Mouse (Mus musculus) lung, adult 18-20 months (tissue): ENCODE data around the gene G6pc3.

Experiments used
- DNase-seq, 2 experiments: peaks; one replicate each; pipeline ENCODE4 v3.0.0; 2022; ENCODE audit warnings: mixed read lengths in 2 of 2

Gene G6pc3

DNA sequence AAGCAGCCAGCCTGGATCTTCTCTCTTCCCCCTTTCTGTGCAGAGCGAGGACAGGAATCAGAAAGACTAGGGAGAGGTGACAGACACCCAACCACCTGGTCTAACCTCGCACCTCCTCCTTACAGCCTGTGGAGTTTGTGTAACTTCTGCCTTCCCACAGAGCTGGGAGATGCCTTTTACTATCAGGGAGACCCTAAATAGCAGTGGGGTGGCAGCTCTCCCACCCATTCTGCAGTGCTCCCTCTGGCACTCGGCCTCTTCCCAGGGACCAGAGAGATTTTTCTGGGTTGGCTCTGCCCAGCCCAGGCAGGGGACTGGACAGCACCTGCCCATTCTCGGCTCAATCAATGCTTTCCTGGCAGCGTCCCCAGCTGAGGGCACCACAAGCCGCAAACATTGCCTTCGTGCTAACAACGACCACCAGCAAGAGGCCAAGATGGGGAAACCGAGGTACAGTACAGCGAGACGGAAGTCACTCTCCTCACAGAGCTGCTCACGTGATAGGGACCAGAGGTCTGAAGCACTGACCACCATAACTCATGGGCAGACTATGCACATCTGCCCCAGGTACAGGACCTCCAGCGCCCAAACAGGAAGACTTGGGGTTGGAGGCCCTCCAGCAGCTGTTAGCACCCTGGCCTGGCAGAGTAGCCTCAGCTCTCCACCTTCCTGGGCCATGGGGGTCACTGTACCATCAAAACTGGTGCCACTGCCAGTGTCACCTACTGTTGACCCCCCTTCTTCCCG is 30.0 kb downstream of the G6pc3 start:
- DNase-seq, result no peak

- DNase-seq, result peak in 1 of 2 experiments; percentile 53
These were observed 30.6 kb downstream of the G6pc3 start for GRCm38 (mm10) chr11:102219994-102220346.

DNA sequence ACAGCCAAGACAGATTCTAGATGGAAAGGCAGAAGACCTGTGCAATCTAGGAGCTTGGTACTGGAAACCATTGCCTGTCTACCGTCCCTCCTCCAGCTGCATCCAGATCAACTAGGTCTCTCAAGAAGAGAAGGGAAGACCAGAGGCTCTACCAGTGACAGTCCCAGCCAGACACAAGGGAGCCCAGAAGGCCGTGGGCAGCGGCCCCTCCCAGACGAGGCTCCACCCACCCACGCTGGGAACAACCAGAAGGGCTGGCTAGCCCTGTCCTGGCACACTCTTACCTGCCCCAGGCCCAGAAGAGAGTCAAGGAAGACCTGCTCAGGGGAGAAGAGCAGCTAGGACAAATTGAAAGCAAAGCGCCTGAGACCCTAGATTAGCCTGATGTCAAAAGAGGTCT is 31.0 kb downstream of the G6pc3 start:
- peak in 1 of 2 experiments; percentile 52 for DNase-seq

- no peak for DNase-seq
These were observed 32.0 kb downstream of the G6pc3 start for GRCm38 (mm10) chr11:102221243-102221953.

GRCm38 (mm10) chr11:102221954-102222351 is 32.5 kb downstream of the G6pc3 start:
- no peak for DNase-seq

GRCm38 (mm10) chr11:102223166-102223565 is 33.7 kb downstream of the G6pc3 start:
- DNase-seq, result no peak

DNA sequence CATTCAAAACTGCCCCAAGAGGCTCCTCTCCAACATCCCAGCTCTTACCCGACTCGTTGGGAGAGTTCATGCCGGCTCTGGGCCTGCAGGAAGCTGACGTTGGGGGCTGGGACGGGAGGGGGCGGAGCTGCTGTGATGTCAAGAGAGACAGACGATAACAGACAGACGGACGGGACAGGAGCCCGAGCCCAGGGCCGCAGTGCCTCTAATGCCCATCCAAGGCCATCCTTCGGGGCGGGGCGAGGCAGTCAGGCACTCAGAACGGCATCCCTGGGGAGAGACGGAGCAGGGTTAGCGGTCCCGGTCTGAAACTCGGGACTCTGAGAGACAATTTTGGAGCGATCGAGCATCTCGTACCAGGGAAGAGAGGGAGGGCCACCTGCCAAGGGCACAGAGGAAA is 35.3 kb downstream of the G6pc3 start:
- peak; percentile 41 to 56 for DNase-seq

GRCm38 (mm10) chr11:102225221-102225620 is 35.8 kb downstream of the G6pc3 start:
- DNase-seq, result peak; percentile 68 to 77

DNA sequence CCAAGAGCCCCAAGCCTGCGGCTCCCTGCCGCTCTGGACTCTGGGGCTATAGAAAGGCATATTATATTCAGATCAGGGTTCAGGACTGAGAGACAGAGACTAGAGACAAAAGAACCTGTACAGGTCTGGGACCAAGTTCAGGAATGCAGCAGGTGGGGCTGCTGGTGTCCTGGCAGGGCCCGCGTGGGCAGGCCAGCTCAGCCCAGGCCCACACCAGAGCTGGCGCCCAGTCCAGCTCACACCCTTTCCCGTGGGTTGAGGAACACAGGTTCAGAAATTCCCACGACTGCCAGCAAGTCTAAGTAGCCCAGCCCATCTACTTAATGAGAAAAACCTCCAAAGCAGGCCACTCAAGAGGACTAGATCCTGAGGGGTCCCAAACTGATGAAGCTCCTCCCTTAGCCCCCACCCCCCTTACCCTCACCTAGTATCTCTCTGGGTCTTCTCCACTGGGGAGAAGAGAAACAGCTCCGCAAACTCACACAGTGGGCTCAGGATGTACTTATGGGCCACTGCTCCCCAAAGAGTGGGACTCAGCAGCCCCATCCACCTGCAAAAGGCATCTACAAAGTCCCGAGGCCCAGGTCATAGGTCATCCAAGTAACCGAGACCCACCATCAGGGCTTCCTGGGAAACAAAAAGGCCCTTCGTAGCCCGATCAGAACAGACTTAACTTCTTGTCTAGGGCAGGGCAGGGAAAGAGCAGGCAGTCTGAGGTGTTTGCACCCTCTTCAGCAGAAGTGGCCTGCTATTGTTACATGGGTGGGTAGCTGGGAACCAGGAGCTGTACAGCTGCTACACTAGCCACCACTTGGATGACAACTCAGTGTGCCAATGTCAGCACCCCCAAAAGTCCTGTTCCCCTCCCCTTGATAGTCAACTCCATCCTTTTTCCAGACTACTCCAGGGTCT is 36.9 kb downstream of the G6pc3 start:
- peak in 1 of 2 experiments; percentile 58 for DNase-seq

DNA sequence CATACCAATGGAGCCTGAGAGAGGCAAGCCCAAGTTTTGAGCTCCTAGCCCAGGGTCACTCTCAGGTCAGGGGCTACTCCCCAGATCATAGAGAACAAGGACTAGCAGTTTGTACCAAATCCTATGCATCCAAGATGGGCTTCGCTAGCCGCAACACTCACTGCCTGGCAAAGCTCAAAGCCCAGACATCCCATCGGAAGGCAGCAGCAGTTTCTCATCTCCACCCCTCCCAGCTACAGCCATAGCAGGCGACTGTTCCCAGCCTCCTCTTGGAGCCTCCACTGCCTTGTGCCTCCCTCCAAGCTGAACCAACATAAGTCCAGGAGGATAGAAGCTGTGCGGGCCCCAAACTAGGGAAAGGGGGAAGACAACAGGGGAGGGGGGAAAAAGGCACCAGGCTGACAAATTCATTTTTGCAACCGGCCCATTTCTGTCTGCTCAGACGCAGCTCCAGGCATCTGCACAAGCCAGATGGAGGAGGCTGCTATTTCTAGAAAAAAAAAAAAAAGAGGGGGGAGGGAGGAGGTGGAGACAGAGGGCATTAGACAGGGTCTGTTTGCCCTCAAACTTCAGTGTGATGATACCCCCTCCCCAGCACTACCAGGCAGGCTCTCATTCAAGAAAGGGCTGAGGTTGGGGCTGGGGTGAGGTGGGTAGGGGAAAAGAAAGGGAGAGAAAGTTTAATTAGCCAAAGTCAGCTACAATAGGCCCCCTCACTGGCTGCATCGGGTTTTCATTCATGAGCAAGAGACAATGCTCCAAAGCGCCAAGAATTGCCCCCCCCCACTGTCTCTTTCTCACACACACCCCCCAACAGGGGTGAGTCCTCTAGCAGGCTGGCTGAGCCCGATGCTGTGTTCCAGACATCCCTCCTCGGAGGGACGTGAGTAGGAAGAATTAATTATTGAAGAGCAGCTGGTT is 38.1 kb downstream of the G6pc3 start:
- no peak for DNase-seq

- no peak for DNase-seq
These were observed 38.7 kb downstream of the G6pc3 start for GRCm38 (mm10) chr11:102228191-102228545.

- no peak for DNase-seq
These were observed 39.3 kb downstream of the G6pc3 start for GRCm38 (mm10) chr11:102228646-102229268.

DNA sequence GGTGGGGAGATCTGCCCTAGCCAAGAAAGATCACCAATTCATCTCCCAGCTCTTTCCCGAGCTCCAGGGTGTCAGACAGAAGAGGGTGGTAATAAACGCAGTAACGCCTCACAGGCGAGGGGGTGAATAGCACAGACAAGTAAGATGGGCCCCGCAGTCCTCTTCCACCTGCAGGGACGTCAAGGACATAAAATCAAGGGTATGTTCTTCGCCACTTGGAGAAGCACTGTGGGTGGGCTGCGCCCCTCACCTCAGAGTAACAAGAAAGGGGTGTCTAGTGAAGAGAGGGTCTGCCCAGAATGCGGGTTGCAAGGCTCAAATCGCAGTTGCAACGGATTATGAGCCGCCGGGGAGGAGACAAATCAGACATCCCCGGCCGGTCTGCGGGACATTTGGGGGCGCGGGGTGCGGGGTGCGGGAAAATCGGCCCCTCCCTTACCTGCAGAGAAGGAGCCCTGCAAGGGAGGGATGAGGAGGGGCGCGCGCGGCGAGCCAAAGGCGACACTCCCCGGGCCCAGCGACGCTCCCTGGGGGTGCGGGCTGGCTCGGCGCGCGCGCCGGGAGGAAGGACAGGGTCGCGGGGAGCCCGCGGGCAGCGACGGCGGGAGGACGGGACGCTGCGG is 40.0 kb downstream of the G6pc3 start:
- no peak for DNase-seq

GRCm38 (mm10) chr11:102230006-102230741 is 40.8 kb downstream of the G6pc3 start, which contains the start of gene Hdac5:
Gene Hdac5 (minus strand): TSS chr11:102230166.
- peak; percentile 98 to 99 for DNase-seq

DNA sequence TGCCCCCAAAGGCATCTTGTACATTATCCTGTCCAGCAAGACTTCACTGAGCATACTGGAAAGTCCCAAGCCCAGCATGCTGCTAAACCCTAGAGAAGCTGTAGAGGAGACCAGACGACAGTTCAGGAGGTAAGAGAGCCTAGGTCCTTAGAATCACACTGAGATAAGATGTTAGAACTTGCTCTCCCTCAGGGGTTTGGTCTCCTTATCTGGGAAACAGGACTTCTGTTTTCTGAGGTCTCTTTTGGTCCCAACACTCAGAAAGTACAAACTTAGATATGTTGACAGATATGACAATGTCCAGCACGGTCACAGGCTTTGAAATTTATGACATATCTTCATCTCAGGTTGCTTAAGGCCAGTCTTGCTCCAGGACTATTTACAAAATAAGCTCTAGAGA is 46.6 kb downstream of the G6pc3 start:
- DNase-seq, result no peak

DNA sequence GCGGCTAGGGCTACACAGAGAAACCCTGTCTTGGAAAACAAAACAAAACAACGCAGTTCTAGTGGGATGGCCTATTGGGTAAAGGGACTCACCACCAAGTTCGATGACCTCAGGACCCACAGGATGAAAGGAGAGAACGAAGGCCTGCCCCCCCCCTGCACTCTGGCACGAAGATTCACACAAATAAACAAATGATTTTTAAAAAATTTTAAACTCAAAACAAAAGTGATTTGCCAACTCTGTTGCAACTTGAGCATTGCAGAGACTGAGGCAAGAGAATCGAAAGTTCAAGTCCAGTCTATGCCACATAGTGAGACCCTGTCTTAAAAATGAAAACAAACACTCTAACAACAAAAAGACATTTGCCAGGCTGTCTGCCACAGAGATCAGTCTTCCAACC is 51.2 kb downstream of the G6pc3 start:
- no peak for DNase-seq

- no peak for DNase-seq
These were observed 51.8 kb downstream of the G6pc3 start for GRCm38 (mm10) chr11:102241246-102241645.

DNA sequence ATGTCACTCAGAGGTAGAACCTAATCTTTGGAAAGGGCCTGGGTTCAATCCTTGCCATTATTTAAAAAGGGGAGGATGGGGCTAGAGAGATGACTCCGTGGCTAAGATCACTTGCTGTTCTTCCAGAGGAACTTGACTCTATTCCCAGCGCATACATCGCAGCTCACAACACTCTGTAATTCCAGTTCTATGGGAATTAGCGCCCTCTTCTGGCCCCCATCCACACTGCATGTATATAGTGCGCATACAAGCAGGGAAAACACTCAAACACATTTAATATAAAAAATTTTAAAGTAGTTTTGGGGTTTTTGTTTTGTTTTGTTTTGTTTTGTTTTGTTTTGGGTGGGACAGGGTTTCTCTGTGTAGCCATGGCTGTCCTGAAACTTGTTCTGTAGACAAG is 52.5 kb downstream of the G6pc3 start:
- no peak for DNase-seq
